Mouse (Mus musculus): ENCODE measurements around the gene Slc12a8. TPM values are rescaled to one million over a fixed set of nuclear protein-coding genes. Genes with fewer than 3 reads are reported as not detected.
A peak's percentile ranks its signal among the peaks of the same experiment; 100 is the strongest.

Slc12a8 gene
- polyA plus RNA-seq, 1 experiment from 2014 or later: 0.65 TPM

- 12% methylated on average over 8 of the region's 8 CpGs for WGBS
- Histone ChIP-seq H3K27me3 (replicated peaks) (no peaks in the 10 kb centered on the region), H3K4me3 (no peak overlapping the region), H3K36me3 (replicated peaks) (no peaks in the 10 kb centered on the region), H3K4me2 (no peak overlapping the region), H3K4me1 (peaks cover 14% of the 10 kb centered on the region), H3K9me3 (no peaks in the 10 kb centered on the region), H3K9ac (no peak overlapping the region), H3K27ac (peak overlapping the region; percentile 55)
- ATAC-seq (replicated peaks): peak; percentile 59
Measured at GRCm38 (mm10) chr16:33606691-33607532, 89.8 kb downstream of the Slc12a8 start.

- Histone ChIP-seq H3K9me3 (no peaks in the 10 kb centered on the region), H3K4me2 (no peak overlapping the region), H3K4me3 (no peak overlapping the region), H3K4me1 (peaks cover 14% of the 10 kb centered on the region), H3K27me3 (replicated peaks) (no peaks in the 10 kb centered on the region), H3K27ac (no peak overlapping the region), H3K36me3 (replicated peaks) (no peaks in the 10 kb centered on the region), H3K9ac (no peak overlapping the region)
- ATAC-seq (replicated peaks): no peak
- 55% methylated on average over 2 of the region's 2 CpGs for WGBS
Measured at GRCm38 (mm10) chr16:33609554-33609953, 92.4 kb downstream of the Slc12a8 start.

GRCm38 (mm10) chr16:33610466-33610865 is 93.3 kb downstream of the Slc12a8 start:
- Histone ChIP-seq H3K4me3 (no peak overlapping the region), H3K4me1 (peaks cover 14% of the 10 kb centered on the region), H3K4me2 (no peak overlapping the region), H3K9me3 (no peaks in the 10 kb centered on the region), H3K27me3 (replicated peaks) (no peaks in the 10 kb centered on the region), H3K27ac (no peak overlapping the region), H3K36me3 (replicated peaks) (no peaks in the 10 kb centered on the region), H3K9ac (no peak overlapping the region)
- 72% methylated on average over 7 of the region's 7 CpGs for WGBS
- no peak for ATAC-seq (replicated peaks)

GRCm38 (mm10) chr16:33611291-33611690 is 94.2 kb downstream of the Slc12a8 start:
- 69% methylated on average over 8 of the region's 8 CpGs for WGBS
- no peak overlapping the region for H3K4me3 ChIP-seq
- no peaks in the 10 kb centered on the region for H3K36me3 ChIP-seq (replicated peaks)
- no peaks in the 10 kb centered on the region for H3K27me3 ChIP-seq (replicated peaks)
- no peak overlapping the region for H3K9ac ChIP-seq
- no peak overlapping the region for H3K4me2 ChIP-seq
- peaks cover 6% of the 10 kb centered on the region for H3K4me1 ChIP-seq
- no peak overlapping the region for H3K27ac ChIP-seq
- ATAC-seq (replicated peaks): no peak
- no peaks in the 10 kb centered on the region for H3K9me3 ChIP-seq

GRCm38 (mm10) chr16:33612056-33612770 is 95.1 kb downstream of the Slc12a8 start:
- WGBS: 88% methylated on average over 6 of the region's 6 CpGs
- H3K27ac ChIP-seq: no peak overlapping the region
- no peaks in the 10 kb centered on the region for H3K9me3 ChIP-seq
- no peak for ATAC-seq (replicated peaks)
- no peaks in the 10 kb centered on the region for H3K36me3 ChIP-seq (replicated peaks)
- H3K4me2 ChIP-seq: no peak overlapping the region
- no peaks in the 10 kb centered on the region for H3K27me3 ChIP-seq (replicated peaks)
- H3K4me1 ChIP-seq: no peaks in the 10 kb centered on the region; the same call in 1 of the 2 replicates
- no peak overlapping the region for H3K9ac ChIP-seq
- H3K4me3 ChIP-seq: no peak overlapping the region

GRCm38 (mm10) chr16:33615986-33616385 is 98.9 kb downstream of the Slc12a8 start:
- 52% methylated on average over 3 of the region's 3 CpGs for WGBS

GRCm38 (mm10) chr16:33621836-33622235 is 104.7 kb downstream of the Slc12a8 start:
- Histone ChIP-seq H3K36me3 (replicated peaks) (no peaks in the 10 kb centered on the region), H3K9me3 (no peaks in the 10 kb centered on the region), H3K9ac (no peak overlapping the region), H3K4me1 (no peaks in the 10 kb centered on the region), H3K4me3 (no peak overlapping the region), H3K27me3 (replicated peaks) (no peaks in the 10 kb centered on the region), H3K4me2 (no peak overlapping the region), H3K27ac (no peak overlapping the region)
- WGBS: 75% methylated on average over 2 of the region's 3 CpGs
- ATAC-seq (replicated peaks): no peak

More at GRCm38 (mm10) chr16:33615986-33616385, 98.9 kb downstream of the Slc12a8 start:
- Histone ChIP-seq H3K4me1 (no peaks in the 10 kb centered on the region), H3K27me3 (replicated peaks) (no peaks in the 10 kb centered on the region), H3K27ac (no peak overlapping the region), H3K9me3 (no peaks in the 10 kb centered on the region), H3K4me3 (no peak overlapping the region), H3K36me3 (replicated peaks) (no peaks in the 10 kb centered on the region), H3K9ac (no peak overlapping the region), H3K4me2 (no peak overlapping the region)
- ATAC-seq (replicated peaks): no peak

GRCm38 (mm10) chr16:33624586-33624985 is 107.5 kb downstream of the Slc12a8 start:
- 94% methylated on average over 9 of the region's 9 CpGs for WGBS
- no peak for ATAC-seq (replicated peaks)

GRCm38 (mm10) chr16:33629539-33629938 is 112.4 kb downstream of the Slc12a8 start:
- Histone ChIP-seq H3K9ac (no peak overlapping the region), H3K4me2 (no peak overlapping the region), H3K4me1 (no peaks in the 10 kb centered on the region), H3K27ac (no peak overlapping the region), H3K9me3 (no peaks in the 10 kb centered on the region), H3K4me3 (no peak overlapping the region), H3K36me3 (replicated peaks) (no peaks in the 10 kb centered on the region), H3K27me3 (replicated peaks) (no peaks in the 10 kb centered on the region)
- 88% methylated on average over 5 of the region's 5 CpGs for WGBS
- no peak for ATAC-seq (replicated peaks)

More at GRCm38 (mm10) chr16:33624586-33624985, 107.5 kb downstream of the Slc12a8 start:
- no peaks in the 10 kb centered on the region for H3K27me3 ChIP-seq (replicated peaks)
- no peaks in the 10 kb centered on the region for H3K9me3 ChIP-seq
- no peak overlapping the region for H3K9ac ChIP-seq
- H3K27ac ChIP-seq: no peak overlapping the region
- H3K4me2 ChIP-seq: no peak overlapping the region
- H3K36me3 ChIP-seq (replicated peaks): no peaks in the 10 kb centered on the region
- H3K4me1 ChIP-seq: no peaks in the 10 kb centered on the region
- no peak overlapping the region for H3K4me3 ChIP-seq

GRCm38 (mm10) chr16:33635836-33636595 is 118.9 kb downstream of the Slc12a8 start:
- Histone ChIP-seq H3K4me1 (no peaks in the 10 kb centered on the region), H3K36me3 (replicated peaks) (no peaks in the 10 kb centered on the region), H3K4me3 (no peak overlapping the region), H3K27me3 (replicated peaks) (no peaks in the 10 kb centered on the region), H3K27ac (no peak overlapping the region), H3K4me2 (no peak overlapping the region), H3K9me3 (no peaks in the 10 kb centered on the region), H3K9ac (no peak overlapping the region)
- 84% methylated on average over 12 of the region's 12 CpGs for WGBS
- no peak for ATAC-seq (replicated peaks)

- WGBS: 79% methylated on average over 3 of the region's 3 CpGs
- no peak for ATAC-seq (replicated peaks)
- Histone ChIP-seq H3K27me3 (replicated peaks) (no peaks in the 10 kb centered on the region), H3K4me2 (no peak overlapping the region), H3K4me3 (no peak overlapping the region), H3K4me1 (no peaks in the 10 kb centered on the region), H3K9ac (no peak overlapping the region), H3K36me3 (replicated peaks) (no peaks in the 10 kb centered on the region), H3K27ac (no peak overlapping the region), H3K9me3 (no peaks in the 10 kb centered on the region)
Measured at GRCm38 (mm10) chr16:33641779-33642178, 124.7 kb downstream of the Slc12a8 start.

- peaks cover 9% of the 10 kb centered on the region for H3K9me3 ChIP-seq
- no peaks in the 10 kb centered on the region for H3K27me3 ChIP-seq (replicated peaks)
- no peaks in the 10 kb centered on the region for H3K4me1 ChIP-seq
- H3K27ac ChIP-seq: no peak overlapping the region
- H3K9ac ChIP-seq: no peak overlapping the region
- no peak for ATAC-seq (replicated peaks)
- WGBS: 96% methylated on average over 6 of the region's 6 CpGs
- H3K36me3 ChIP-seq (replicated peaks): no peaks in the 10 kb centered on the region
- H3K4me3 ChIP-seq: no peak overlapping the region
- H3K4me2 ChIP-seq: no peak overlapping the region
Measured at GRCm38 (mm10) chr16:33653116-33653515, 136.0 kb downstream of the Slc12a8 start.
